Mouse (Mus musculus): ENCODE data around the gene Sdhaf3. TPM values are rescaled to one million over a fixed set of nuclear protein-coding genes. Genes with fewer than 3 reads are reported as not detected.

Gene Sdhaf3
- polyA plus RNA-seq, 1 experiment: 5.7 TPM

DNA sequence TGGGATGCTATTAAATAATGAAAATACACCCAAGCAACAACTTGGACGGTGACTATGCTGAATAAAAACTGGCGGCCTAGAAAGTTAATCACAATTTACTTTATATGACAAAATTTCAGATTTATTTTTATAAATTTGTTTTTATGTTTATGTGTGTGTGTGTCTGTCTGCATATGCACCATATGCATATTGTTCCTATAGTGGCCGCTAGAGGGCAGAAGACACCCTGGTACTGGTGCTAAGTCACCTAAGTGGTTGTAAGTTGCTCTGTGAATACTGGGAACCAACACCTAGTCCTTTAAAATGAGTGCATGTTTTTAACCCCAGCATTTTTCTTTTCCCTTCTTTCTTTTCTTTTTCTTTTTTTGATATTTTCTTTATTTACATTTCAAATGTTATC, 43.2 kb downstream of the Sdhaf3 start:
- no peak for TF ChIP-seq CTCF (IDR thresholded peaks at IDR 0.05; ENCODE audit: borderline replicate concordance, insufficient read depth, low read depth, low read length)
- TF ChIP-seq POLR2A (IDR thresholded peaks at IDR 0.05; ENCODE audit: borderline replicate concordance, insufficient read depth, low read length): no peak
- no peak for DNase-seq
- H3K27me3 ChIP-seq (ENCODE audit: control insufficient read depth, insufficient read depth, low read length): no peaks in the 10 kb centered on the region
- no peaks in the 10 kb centered on the region for H3K4me1 ChIP-seq (ENCODE audit: control insufficient read depth, insufficient read depth, low read length)
- H3K27ac ChIP-seq (ENCODE audit: insufficient read depth, low read length): no peak overlapping the region
- H3K4me3 ChIP-seq (replicated peaks; ENCODE audit: insufficient read depth, low read depth, low read length): no peak overlapping the region
- WGBS: 91% methylated on average over 3 of the region's 3 CpGs

- TF ChIP-seq CTCF (IDR thresholded peaks at IDR 0.05; ENCODE audit: borderline replicate concordance, insufficient read depth, low read depth, low read length) (no peak), POLR2A (IDR thresholded peaks at IDR 0.05; ENCODE audit: borderline replicate concordance, insufficient read depth, low read length) (no peak)
- Histone ChIP-seq H3K27me3 (ENCODE audit: control insufficient read depth, insufficient read depth, low read length) (no peaks in the 10 kb centered on the region), H3K4me3 (replicated peaks; ENCODE audit: insufficient read depth, low read depth, low read length) (no peak overlapping the region), H3K4me1 (ENCODE audit: control insufficient read depth, insufficient read depth, low read length) (no peaks in the 10 kb centered on the region), H3K27ac (ENCODE audit: insufficient read depth, low read length) (no peak overlapping the region)
- DNase-seq: no peak
- WGBS: 64% methylated on average over 4 of the region's 4 CpGs
Measured at GRCm38 (mm10) chr6:7003085-7003484, 47.3 kb downstream of the Sdhaf3 start.

- Histone ChIP-seq H3K27ac (ENCODE audit: insufficient read depth, low read length) (no peak overlapping the region), H3K27me3 (ENCODE audit: control insufficient read depth, insufficient read depth, low read length) (no peaks in the 10 kb centered on the region), H3K4me1 (ENCODE audit: control insufficient read depth, insufficient read depth, low read length) (no peaks in the 10 kb centered on the region), H3K4me3 (replicated peaks; ENCODE audit: insufficient read depth, low read depth, low read length) (no peak overlapping the region)
- TF ChIP-seq CTCF (IDR thresholded peaks at IDR 0.05; ENCODE audit: borderline replicate concordance, insufficient read depth, low read depth, low read length): peak; percentile 29; the same call in 1 of the 2 replicates
- no peak for TF ChIP-seq POLR2A (IDR thresholded peaks at IDR 0.05; ENCODE audit: borderline replicate concordance, insufficient read depth, low read length)
- WGBS: 54% methylated on average over 2 of the region's 2 CpGs
- no peak for DNase-seq
Measured at GRCm38 (mm10) chr6:7004005-7004404, 48.2 kb downstream of the Sdhaf3 start.

DNA sequence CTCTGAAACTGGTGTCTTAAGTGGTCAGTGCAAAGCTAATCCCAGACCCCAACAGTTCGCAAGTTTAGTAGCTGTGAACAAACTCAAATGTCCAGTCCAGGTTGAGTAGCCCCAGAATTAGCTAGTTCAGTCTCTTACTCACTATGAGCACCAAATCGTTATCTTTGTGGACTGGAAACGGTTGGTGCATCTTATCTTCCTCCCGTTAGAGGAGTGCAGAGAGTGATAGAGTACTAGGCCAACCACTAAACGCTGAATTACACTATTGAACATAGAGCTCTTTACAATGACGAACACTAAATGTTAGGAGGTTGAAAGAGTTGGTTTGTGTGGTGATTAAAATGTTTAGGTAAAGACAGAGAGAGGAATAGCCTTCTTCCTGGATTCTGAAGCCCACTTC, 82.3 kb downstream of the Sdhaf3 start:
- no peak overlapping the region for H3K4me3 ChIP-seq (replicated peaks; ENCODE audit: insufficient read depth, low read depth, low read length)
- H3K27ac ChIP-seq (ENCODE audit: insufficient read depth, low read length): no peak overlapping the region
- no peaks in the 10 kb centered on the region for H3K4me1 ChIP-seq (ENCODE audit: control insufficient read depth, insufficient read depth, low read length)
- no peak for DNase-seq
- no peaks in the 10 kb centered on the region for H3K27me3 ChIP-seq (ENCODE audit: control insufficient read depth, insufficient read depth, low read length)
- WGBS: 95% methylated on average over 6 of the region's 6 CpGs
- TF ChIP-seq CTCF (IDR thresholded peaks at IDR 0.05; ENCODE audit: borderline replicate concordance, insufficient read depth, low read depth, low read length) (no peak), POLR2A (IDR thresholded peaks at IDR 0.05; ENCODE audit: borderline replicate concordance, insufficient read depth, low read length) (no peak)

DNA sequence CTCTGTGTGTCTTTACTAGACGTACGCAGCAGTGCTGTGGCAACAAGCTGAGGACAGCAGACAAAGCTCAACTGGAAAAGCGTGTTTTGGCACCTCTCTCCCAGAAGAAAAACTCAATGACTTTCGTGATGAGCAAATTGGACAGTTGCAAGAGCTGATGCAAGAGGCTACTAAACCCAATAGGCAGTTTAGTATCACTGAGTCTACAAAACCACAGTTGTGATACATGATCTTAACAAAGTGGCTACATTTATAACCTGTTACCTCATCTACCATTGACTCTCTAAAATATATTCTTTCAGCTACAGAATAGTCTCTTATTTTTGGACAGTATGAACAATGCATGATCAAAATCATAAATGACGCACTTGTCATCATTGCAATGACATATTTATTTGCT, 83.0 kb downstream of the Sdhaf3 start:
- Histone ChIP-seq H3K4me3 (replicated peaks; ENCODE audit: insufficient read depth, low read depth, low read length) (no peak overlapping the region), H3K4me1 (ENCODE audit: control insufficient read depth, insufficient read depth, low read length) (no peaks in the 10 kb centered on the region), H3K27me3 (ENCODE audit: control insufficient read depth, insufficient read depth, low read length) (no peaks in the 10 kb centered on the region), H3K27ac (ENCODE audit: insufficient read depth, low read length) (no peak overlapping the region)
- 83% methylated on average over 5 of the region's 5 CpGs for WGBS
- DNase-seq: no peak
- TF ChIP-seq CTCF (IDR thresholded peaks at IDR 0.05; ENCODE audit: borderline replicate concordance, insufficient read depth, low read depth, low read length) (no peak), POLR2A (IDR thresholded peaks at IDR 0.05; ENCODE audit: borderline replicate concordance, insufficient read depth, low read length) (no peak)

- Histone ChIP-seq H3K4me1 (ENCODE audit: control insufficient read depth, insufficient read depth, low read length) (no peaks in the 10 kb centered on the region), H3K27ac (ENCODE audit: insufficient read depth, low read length) (no peak overlapping the region), H3K27me3 (ENCODE audit: control insufficient read depth, insufficient read depth, low read length) (no peaks in the 10 kb centered on the region), H3K4me3 (replicated peaks; ENCODE audit: insufficient read depth, low read depth, low read length) (no peak overlapping the region)
- no peak for TF ChIP-seq CTCF (IDR thresholded peaks at IDR 0.05; ENCODE audit: borderline replicate concordance, insufficient read depth, low read depth, low read length)
- no peak for TF ChIP-seq POLR2A (IDR thresholded peaks at IDR 0.05; ENCODE audit: borderline replicate concordance, insufficient read depth, low read length)
- WGBS: 78% methylated on average over 1 of the region's 1 CpGs
- DNase-seq: no peak
Measured at GRCm38 (mm10) chr6:7041912-7042311, 86.1 kb downstream of the Sdhaf3 start.

DNA sequence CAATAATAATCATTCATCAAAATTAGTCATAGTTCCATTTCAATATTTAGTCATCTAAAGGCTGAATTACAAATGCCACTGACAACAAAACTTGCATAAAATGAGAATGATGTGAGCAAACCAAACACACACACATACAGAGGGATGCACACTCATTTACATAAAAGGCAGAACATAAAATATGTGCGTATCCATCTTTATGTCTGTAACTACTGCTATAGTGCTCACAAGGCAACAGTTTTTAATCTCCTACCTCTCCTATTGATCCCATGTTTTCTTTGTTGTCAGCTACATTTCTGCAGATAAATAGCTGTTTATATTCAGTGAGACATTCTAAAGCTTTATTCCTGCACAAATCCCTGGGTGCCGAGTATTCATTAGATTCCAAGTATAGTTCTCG, 107.0 kb downstream of the Sdhaf3 start:
- whole genome bisulfite sequencing: 93% methylated on average over 3 of the region's 3 CpGs
- no peak for TF ChIP-seq CTCF (IDR thresholded peaks at IDR 0.05; ENCODE audit: borderline replicate concordance, insufficient read depth, low read depth, low read length)
- no peak for TF ChIP-seq POLR2A (IDR thresholded peaks at IDR 0.05; ENCODE audit: borderline replicate concordance, insufficient read depth, low read length)
- no peak overlapping the region for H3K27ac ChIP-seq (ENCODE audit: insufficient read depth, low read length)

DNA sequence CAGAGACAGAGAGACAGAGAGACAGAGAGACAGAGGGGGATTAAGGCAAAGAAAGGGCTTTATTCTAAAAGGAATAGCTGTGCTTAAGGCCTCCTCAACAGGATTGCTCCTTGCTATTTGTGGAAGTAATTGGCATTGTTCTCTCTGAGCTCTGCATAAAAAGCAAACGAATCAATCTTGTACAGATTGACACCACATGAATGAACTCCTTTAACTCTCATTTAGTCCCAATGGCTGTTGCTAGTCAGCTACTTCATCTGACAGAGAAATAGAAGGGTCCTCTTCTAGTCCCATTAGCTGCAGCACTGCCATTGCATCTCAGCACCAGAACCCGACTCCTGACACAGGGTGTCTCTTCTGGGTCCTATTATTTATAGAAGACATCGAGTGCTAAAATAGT, 113.0 kb downstream of the Sdhaf3 start:
- DNase-seq: no peak
- WGBS: 55% methylated on average over 3 of the region's 3 CpGs

More for the DNA sequence above, 107.0 kb downstream of the Sdhaf3 start:
- H3K4me3 ChIP-seq (replicated peaks; ENCODE audit: insufficient read depth, low read depth, low read length): no peak overlapping the region
- no peaks in the 10 kb centered on the region for H3K4me1 ChIP-seq (ENCODE audit: control insufficient read depth, insufficient read depth, low read length)
- H3K27me3 ChIP-seq (ENCODE audit: control insufficient read depth, insufficient read depth, low read length): no peaks in the 10 kb centered on the region
- no peak for DNase-seq

More for the DNA sequence above, 113.0 kb downstream of the Sdhaf3 start:
- H3K27ac ChIP-seq (ENCODE audit: insufficient read depth, low read length): no peak overlapping the region
- H3K27me3 ChIP-seq (ENCODE audit: control insufficient read depth, insufficient read depth, low read length): no peaks in the 10 kb centered on the region
- TF ChIP-seq POLR2A (IDR thresholded peaks at IDR 0.05; ENCODE audit: borderline replicate concordance, insufficient read depth, low read length) (no peak), CTCF (IDR thresholded peaks at IDR 0.05; ENCODE audit: borderline replicate concordance, insufficient read depth, low read depth, low read length) (no peak)
- no peaks in the 10 kb centered on the region for H3K4me1 ChIP-seq (ENCODE audit: control insufficient read depth, insufficient read depth, low read length)
- no peak overlapping the region for H3K4me3 ChIP-seq (replicated peaks; ENCODE audit: insufficient read depth, low read depth, low read length)

All from cerebellum, adult 2 months (tissue).